Mouse (Mus musculus) embryo, embryonic 11.5 days (tissue): ENCODE results near the gene Rap2c.

Experiments
- DNase-seq: peaks from one replicate; pipeline ENCODE4 v3.0.0-alpha.2; 2012; ENCODE audit warnings: low read depth, low spot score

Gene Rap2c

GRCm38 (mm10) chrX:50968157-50968932 lies 49.5 kb downstream of the Rap2c start:
- no peak for DNase-seq

GRCm38 (mm10) chrX:50965157-50965556 lies 52.7 kb downstream of the Rap2c start:
- DNase-seq = no peak

DNA sequence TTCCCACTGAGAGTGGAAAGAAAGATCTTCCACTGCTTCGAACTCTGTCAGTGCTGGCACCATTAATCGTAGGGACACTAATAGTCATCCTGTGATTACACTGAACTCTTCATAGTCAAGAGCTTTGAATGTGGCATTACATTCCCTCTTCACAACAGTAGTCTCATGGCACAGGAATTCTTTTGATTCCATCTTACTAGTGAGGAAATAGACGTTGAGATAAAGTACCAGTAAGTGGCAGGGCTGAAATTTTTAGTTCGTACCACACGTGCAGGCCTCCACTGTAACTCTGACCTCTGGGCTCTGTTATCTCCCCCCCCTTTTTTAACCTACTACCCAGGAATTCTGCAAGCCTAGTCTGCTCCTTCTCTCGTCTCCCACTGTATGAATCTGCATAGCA lies 54.9 kb downstream of the Rap2c start:
- DNase-seq = no peak
